Mouse (Mus musculus): ENCODE data around the gene Atxn7l3. TPM values are rescaled to one million over a fixed set of nuclear protein-coding genes. Genes with fewer than 3 reads are reported as not detected.

Gene Atxn7l3
- total and polyA plus RNA-seq, 3 experiments, result 17.4 to 21.7 (median 19.0) TPM

DNA sequence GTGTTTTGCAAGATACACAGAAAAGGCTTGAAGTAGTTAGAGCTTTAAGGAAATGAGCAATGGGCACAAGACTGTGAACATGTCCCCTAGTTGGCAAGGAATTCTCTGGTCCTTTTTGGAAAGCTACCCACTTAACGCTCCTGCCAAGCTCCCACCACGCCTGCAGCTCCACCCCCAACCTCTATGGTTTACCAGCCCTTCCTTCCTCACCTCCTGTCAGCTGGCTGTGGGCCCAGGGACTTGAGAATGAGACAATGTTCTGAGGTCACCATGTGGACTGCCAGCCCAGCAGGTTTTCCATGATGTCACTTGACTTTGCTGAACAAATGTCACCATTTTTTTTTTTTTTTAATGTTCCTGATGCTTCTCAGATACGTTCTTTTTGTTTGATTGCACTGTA, 42.1 kb upstream of the Atxn7l3 start:
- Histone ChIP-seq H3K27ac (peak overlapping the region; percentile 80), H3K27me3 (ENCODE audit: control insufficient read depth, insufficient read depth, low read length) (no peaks in the 10 kb centered on the region), H3K79me2 (replicated peaks; ENCODE audit: control insufficient read depth, insufficient read depth, low read length) (no peaks in the 10 kb centered on the region), H3K4me3 (no peak overlapping the region), H3K4me1 (ENCODE audit: control insufficient read depth, insufficient read depth, low read length) (peaks cover 12% of the 10 kb centered on the region), H3K36me3 (ENCODE audit: control insufficient read depth, insufficient read depth, low read length) (no peaks in the 10 kb centered on the region), H3K9ac (ENCODE audit: low read depth, low read length) (no peak overlapping the region)
- intact Hi-C loops (cut with DNase I), result no loop called here
- TF ChIP-seq CTCF (IDR thresholded peaks at IDR 0.05), result no peak
- TF ChIP-seq EP300 (IDR thresholded peaks at IDR 0.05; ENCODE audit: insufficient read depth, low read depth, low read length), result peak; percentile 94
- TF ChIP-seq POLR2A (IDR thresholded peaks at IDR 0.05; ENCODE audit: insufficient read depth, low read depth, low read length), result no peak
- DNase-seq, result peak; percentile 84 to 89
- WGBS, result 5% methylated on average over 3 of the region's 3 CpGs

DNA sequence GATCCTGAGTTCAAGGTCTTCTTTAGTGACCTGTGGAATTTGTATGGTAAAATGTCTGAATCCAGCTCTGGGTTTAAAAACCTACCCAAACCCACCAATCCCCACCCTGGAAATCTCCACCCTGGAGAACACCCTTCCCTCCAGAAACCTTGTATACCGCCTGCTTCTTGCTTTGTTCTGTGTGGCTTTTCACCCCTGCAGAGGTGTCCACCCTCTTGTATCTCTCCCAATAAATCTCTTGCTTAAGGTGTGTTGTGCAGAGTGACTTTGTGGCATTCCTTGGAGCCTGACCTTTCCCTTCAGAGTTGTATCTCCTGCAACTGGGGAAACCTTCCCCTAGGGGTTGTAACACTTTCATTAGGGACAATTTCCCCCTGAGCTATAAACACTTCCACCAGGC, 41.5 kb upstream of the Atxn7l3 start:
- no peak for DNase-seq
- H3K79me2 ChIP-seq (replicated peaks; ENCODE audit: control insufficient read depth, insufficient read depth, low read length), result no peaks in the 10 kb centered on the region
- peak overlapping the region; percentile 61 for H3K27ac ChIP-seq
- H3K4me1 ChIP-seq (ENCODE audit: control insufficient read depth, insufficient read depth, low read length), result peaks cover 12% of the 10 kb centered on the region
- H3K4me3 ChIP-seq, result no peak overlapping the region
- H3K36me3 ChIP-seq (ENCODE audit: control insufficient read depth, insufficient read depth, low read length), result no peaks in the 10 kb centered on the region
- no peak for TF ChIP-seq EP300 (IDR thresholded peaks at IDR 0.05; ENCODE audit: insufficient read depth, low read depth, low read length)
- no peak for TF ChIP-seq CTCF (IDR thresholded peaks at IDR 0.05)
- no peak for TF ChIP-seq POLR2A (IDR thresholded peaks at IDR 0.05; ENCODE audit: insufficient read depth, low read depth, low read length)
- WGBS, result 56% methylated on average over 1 of the region's 1 CpGs
- H3K27me3 ChIP-seq (ENCODE audit: control insufficient read depth, insufficient read depth, low read length), result no peaks in the 10 kb centered on the region
- intact Hi-C loops (cut with DNase I), result no loop called here
- H3K9ac ChIP-seq (ENCODE audit: low read depth, low read length), result no peak overlapping the region

DNA sequence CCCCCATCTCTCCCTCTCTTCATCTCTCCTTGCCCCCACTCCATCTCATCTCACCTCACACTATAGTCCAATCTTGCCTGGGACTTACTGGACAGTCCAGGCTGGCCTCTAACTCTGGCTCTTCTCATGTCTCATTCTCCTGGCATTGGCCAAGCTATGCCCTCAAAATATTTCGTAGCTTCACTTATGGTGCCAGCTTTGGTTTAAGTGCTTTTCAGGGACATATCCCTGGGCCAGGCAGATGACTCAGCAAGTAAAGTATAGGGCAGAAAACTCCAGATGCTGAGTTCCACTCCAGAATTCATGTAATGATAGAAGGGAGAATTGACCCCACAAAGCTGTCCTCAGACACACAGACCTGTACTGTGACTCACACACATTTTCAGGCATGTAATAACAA, 39.8 kb upstream of the Atxn7l3 start:
- peak in 1 of 2 experiments; percentile 22 for DNase-seq
- Histone ChIP-seq H3K27ac (peak overlapping the region; percentile 33; the same call in 1 of the 2 replicates), H3K4me3 (no peak overlapping the region), H3K79me2 (replicated peaks; ENCODE audit: control insufficient read depth, insufficient read depth, low read length) (no peaks in the 10 kb centered on the region), H3K27me3 (ENCODE audit: control insufficient read depth, insufficient read depth, low read length) (no peaks in the 10 kb centered on the region), H3K4me1 (ENCODE audit: control insufficient read depth, insufficient read depth, low read length) (peaks cover 12% of the 10 kb centered on the region), H3K9ac (ENCODE audit: low read depth, low read length) (no peak overlapping the region), H3K36me3 (ENCODE audit: control insufficient read depth, insufficient read depth, low read length) (no peaks in the 10 kb centered on the region)
- intact Hi-C loops (cut with DNase I), result no loop called here
- no peak for TF ChIP-seq EP300 (IDR thresholded peaks at IDR 0.05; ENCODE audit: insufficient read depth, low read depth, low read length)
- no peak for TF ChIP-seq CTCF (IDR thresholded peaks at IDR 0.05)
- no peak for TF ChIP-seq POLR2A (IDR thresholded peaks at IDR 0.05; ENCODE audit: insufficient read depth, low read depth, low read length)
- WGBS, result 62% methylated on average over 1 of the region's 1 CpGs

DNA sequence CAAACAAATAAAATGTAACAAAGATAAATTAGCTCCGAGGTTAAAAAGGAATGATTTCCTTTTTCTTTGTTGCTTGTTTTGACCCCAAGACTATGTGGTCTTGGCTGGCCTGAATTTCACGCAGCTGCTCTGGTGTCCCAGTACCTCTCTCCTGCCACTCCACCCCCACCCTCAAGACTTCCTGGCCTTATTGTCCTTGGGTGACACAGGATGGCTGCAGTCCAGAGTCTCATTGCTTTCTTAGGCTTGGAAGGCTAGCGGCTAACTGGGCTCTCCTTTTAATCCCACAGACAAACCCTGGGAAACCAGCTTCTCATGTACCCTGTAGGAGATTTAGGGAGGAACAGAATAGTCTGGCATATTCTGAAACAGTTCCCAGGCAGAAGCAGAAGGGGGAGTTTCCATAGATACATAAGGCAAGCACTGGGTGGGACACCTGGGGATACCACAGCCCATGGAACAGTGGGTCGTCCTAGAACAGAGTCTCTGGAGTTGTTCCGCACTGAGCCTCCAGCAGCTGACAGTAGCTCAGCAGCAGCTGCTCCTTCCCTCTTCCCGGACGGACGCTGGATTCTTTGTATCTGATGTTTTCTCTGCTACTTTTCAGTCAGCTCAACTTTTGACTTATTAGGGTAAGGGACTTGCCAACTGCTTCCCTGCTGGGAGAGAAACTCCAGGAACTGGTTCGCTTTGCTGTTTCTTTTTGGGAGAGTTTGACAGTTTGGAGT, 38.7 kb upstream of the Atxn7l3 start:
- WGBS, result 15% methylated on average over 9 of the region's 9 CpGs
- Histone ChIP-seq H3K4me1 (ENCODE audit: control insufficient read depth, insufficient read depth, low read length) (peaks cover 12% of the 10 kb centered on the region), H3K9ac (ENCODE audit: low read depth, low read length) (0 out of 2 replicates have a peak overlapping the region, but pooled peaks have one; percentile 9), H3K36me3 (ENCODE audit: control insufficient read depth, insufficient read depth, low read length) (no peaks in the 10 kb centered on the region), H3K27ac (peak overlapping the region; percentile 71), H3K4me3 (no peak overlapping the region), H3K79me2 (replicated peaks; ENCODE audit: control insufficient read depth, insufficient read depth, low read length) (no peaks in the 10 kb centered on the region), H3K27me3 (ENCODE audit: control insufficient read depth, insufficient read depth, low read length) (no peaks in the 10 kb centered on the region)
- peak; percentile 37; the same call in 1 of the 2 replicates for TF ChIP-seq POLR2A (IDR thresholded peaks at IDR 0.05; ENCODE audit: insufficient read depth, low read depth, low read length)
- no peak for TF ChIP-seq CTCF (IDR thresholded peaks at IDR 0.05)
- TF ChIP-seq EP300 (IDR thresholded peaks at IDR 0.05; ENCODE audit: insufficient read depth, low read depth, low read length), result 0 out of 2 replicates have a peak, but pooled peaks have one; percentile 39
- intact Hi-C loops (cut with DNase I), result loop anchor here (2.0 kb wide), 1 partner anchor 14 kb away; no protein-coding TSS in a partner anchor
- DNase-seq, result peak; percentile 49 to 60

DNA sequence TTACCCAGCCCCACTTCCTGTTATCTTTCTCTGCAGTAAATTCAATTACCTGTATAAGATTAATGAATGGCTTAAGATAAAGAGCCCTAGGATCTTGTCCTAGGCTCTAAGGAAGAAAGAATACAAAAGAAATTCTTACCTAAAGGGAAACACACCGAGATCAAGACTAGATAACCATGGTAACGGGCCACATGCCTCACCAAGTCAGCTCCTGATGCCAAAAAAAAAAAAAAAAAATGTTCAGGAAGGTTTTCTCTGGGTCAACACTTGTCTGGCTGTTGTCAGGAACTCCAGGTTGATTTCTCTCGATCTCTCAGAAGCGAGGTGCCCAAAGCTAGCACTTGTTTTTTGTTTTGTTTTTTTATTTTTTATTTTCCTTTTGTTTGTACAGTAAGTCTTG, 37.6 kb upstream of the Atxn7l3 start:
- no peak for DNase-seq
- Histone ChIP-seq H3K9ac (ENCODE audit: low read depth, low read length) (no peak overlapping the region), H3K36me3 (ENCODE audit: control insufficient read depth, insufficient read depth, low read length) (no peaks in the 10 kb centered on the region), H3K27me3 (ENCODE audit: control insufficient read depth, insufficient read depth, low read length) (no peaks in the 10 kb centered on the region), H3K4me3 (no peak overlapping the region), H3K27ac (no peak overlapping the region), H3K79me2 (replicated peaks; ENCODE audit: control insufficient read depth, insufficient read depth, low read length) (no peaks in the 10 kb centered on the region), H3K4me1 (ENCODE audit: control insufficient read depth, insufficient read depth, low read length) (peaks cover 10% of the 10 kb centered on the region)
- TF ChIP-seq CTCF (IDR thresholded peaks at IDR 0.05), result no peak
- TF ChIP-seq EP300 (IDR thresholded peaks at IDR 0.05; ENCODE audit: insufficient read depth, low read depth, low read length), result no peak
- TF ChIP-seq POLR2A (IDR thresholded peaks at IDR 0.05; ENCODE audit: insufficient read depth, low read depth, low read length), result no peak
- intact Hi-C loops (cut with DNase I), result loop anchor here (2.0 kb wide), 1 partner anchor 13 kb away; no protein-coding TSS in a partner anchor
- 54% methylated on average over 4 of the region's 4 CpGs for WGBS

DNA sequence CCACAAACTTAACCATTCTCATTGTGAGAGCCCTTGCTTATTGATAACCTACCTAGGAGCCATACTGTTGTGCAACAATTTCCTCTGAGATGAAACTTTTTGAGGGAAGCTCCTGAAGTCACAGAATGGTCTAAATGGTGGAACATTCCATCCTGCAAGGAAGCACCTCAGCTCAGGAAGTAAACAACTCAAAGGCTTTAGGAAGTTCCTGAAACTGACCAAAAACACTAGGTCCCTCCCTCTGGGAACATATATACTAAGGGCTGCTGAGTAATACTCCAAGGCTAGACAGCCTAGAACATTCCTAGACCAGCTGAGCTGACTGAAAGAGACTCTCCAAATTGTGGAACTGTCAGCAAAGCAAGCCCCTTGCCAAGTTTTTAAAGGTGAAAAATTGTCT, 36.6 kb upstream of the Atxn7l3 start:
- TF ChIP-seq EP300 (IDR thresholded peaks at IDR 0.05; ENCODE audit: insufficient read depth, low read depth, low read length) (no peak), POLR2A (IDR thresholded peaks at IDR 0.05; ENCODE audit: insufficient read depth, low read depth, low read length) (no peak), CTCF (IDR thresholded peaks at IDR 0.05) (no peak)
- DNase-seq, result no peak
- no peak overlapping the region for H3K4me3 ChIP-seq
- intact Hi-C loops (cut with DNase I), result no loop called here
- no peaks in the 10 kb centered on the region for H3K27me3 ChIP-seq (ENCODE audit: control insufficient read depth, insufficient read depth, low read length)
- no peaks in the 10 kb centered on the region for H3K36me3 ChIP-seq (ENCODE audit: control insufficient read depth, insufficient read depth, low read length)
- H3K4me1 ChIP-seq (ENCODE audit: control insufficient read depth, insufficient read depth, low read length), result peaks cover 7% of the 10 kb centered on the region
- no peaks in the 10 kb centered on the region for H3K79me2 ChIP-seq (replicated peaks; ENCODE audit: control insufficient read depth, insufficient read depth, low read length)
- no peak overlapping the region for H3K9ac ChIP-seq (ENCODE audit: low read depth, low read length)
- H3K27ac ChIP-seq, result no peak overlapping the region

Measured in heart, adult 2 months (tissue).